Mouse (Mus musculus) E14TG2a.4 (cell line): ENCODE measurements around the gene Clpb.

Experiments used
- CTCF ChIP-seq: conservative IDR thresholded peaks from 2 replicates; pipeline ENCODE4 v1.5.1; 2014; ENCODE audit warnings: low read length
- NANOG ChIP-seq: IDR thresholded peaks from 2 replicates; pipeline ENCODE4 v1.6.1; 2014; ENCODE audit warnings: borderline replicate concordance, low read length, mixed read lengths
- POU5F1 ChIP-seq: IDR thresholded peaks from 2 replicates; pipeline ENCODE4 v1.6.1; 2014; ENCODE audit warnings: low read length, borderline replicate concordance

GRCm38 (mm10) chr7:101624283-101624682 lies 39.1 kb upstream of the Clpb start:
- no peak for TF ChIP-seq CTCF
- no peak for TF ChIP-seq POU5F1
- no peak for TF ChIP-seq NANOG
